Mouse (Mus musculus): ENCODE results near the gene Apoa4.

Gene Apoa4

DNA sequence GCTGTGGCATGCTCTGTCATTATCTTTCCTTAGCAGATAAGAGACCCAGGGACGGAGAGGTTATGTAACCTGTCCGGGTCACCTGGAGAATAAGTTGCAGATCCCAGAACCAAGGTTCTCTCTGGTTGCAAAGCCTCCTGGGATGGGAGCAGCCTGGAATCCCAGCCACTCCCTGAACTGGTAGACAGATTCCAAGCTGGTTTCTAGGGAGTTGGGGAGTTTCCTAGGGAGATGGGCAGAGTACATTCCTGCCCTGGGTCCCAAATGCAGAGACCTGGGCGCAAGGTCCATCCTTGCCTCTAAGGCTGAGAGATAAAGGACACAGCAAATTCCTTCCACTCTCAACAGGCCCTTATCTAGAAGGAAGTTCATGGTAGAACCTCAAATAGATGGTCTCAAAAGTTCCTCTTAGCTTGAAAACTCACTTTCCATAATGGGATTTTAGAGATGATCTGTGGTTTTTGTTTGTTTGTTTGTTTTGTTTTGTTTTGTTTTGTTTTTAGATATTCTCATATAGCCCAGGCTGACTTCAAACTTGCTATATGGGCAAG is 13.4 kb upstream of the Apoa4 start:
- no peak for DNase-seq (ENCODE audit: low spot score)

DNA sequence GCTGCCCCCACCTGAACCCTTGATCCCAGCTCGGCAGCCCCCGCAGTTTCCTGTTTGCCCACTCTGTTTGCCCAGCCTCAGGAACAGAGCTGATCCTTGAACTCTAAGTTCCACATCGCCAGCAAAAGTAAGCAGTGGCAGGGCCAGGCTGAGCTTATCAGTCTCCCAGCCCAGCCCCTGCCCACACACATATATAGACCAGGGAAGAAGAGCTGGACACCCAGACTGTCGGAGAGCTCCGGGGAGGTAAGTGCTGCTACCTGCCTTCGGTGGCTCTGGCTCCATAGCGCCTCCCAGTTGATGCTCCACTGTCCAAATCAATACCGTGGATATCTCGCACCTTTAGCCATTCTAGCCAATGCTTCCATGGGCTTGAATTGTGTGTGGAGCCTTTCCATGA is 12.0 kb upstream of the Apoa4 start, which contains the start of gene Apoa1:
Gene Apoa1, plus strand, starts transcription at position 90 of the 400 bp plus-strand sequence.
- no peak for DNase-seq (ENCODE audit: low spot score)

DNA sequence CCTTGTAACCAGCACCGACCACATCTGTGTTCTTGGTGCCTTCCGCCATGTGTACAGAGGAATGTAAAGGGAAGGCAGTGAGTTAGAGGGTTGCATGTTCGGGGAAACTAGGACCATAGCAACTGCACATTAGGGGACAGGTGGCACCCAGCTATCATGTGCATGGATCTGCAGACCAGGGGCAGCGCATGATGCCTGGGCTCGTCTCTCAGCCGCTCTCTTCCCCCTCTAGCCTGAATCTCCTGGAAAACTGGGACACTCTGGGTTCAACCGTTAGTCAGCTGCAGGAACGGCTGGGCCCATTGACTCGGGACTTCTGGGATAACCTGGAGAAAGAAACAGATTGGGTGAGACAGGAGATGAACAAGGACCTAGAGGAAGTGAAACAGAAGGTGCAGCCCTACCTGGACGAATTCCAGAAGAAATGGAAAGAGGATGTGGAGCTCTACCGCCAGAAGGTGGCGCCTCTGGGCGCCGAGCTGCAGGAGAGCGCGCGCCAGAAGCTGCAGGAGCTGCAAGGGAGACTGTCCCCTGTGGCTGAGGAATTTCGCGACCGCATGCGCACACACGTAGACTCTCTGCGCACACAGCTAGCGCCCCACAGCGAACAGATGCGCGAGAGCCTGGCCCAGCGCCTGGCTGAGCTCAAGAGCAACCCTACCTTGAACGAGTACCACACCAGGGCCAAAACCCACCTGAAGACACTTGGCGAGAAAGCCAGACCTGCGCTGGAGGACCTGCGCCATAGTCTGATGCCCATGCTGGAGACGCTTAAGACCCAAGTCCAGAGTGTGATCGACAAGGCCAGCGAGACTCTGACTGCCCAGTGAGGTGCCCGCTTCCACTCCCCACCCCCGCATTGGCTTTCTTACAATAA is 10.7 kb upstream of the Apoa4 start:
- peak; percentile 51 for DNase-seq (ENCODE audit: low spot score)

DNA sequence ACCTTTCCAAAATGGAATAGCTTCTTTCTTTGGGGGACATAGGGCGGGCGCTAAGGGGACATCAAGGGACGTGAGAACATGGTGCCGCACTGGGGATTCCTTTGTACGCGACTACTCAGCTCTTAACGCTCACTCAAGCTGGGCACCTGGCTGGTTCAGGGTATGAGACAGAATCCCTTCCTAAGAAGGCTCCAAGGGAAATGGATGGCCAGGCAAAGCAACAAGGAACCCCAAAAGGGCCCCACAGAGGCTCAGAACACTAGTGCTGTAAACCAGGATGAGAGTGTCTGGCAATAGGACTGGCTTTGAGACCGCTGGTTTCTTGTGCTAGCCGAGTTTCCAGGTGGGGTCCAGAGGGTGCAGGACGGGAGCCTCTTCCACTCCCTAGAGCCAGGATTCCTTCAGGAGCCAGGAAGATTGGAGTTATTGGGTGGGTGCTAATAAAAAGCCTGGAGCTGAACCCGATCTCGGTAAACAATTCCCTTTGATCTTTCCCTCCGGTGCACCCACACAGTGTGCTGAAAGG is 10.0 kb upstream of the Apoa4 start:
- no peak for DNase-seq (ENCODE audit: low spot score)

DNA sequence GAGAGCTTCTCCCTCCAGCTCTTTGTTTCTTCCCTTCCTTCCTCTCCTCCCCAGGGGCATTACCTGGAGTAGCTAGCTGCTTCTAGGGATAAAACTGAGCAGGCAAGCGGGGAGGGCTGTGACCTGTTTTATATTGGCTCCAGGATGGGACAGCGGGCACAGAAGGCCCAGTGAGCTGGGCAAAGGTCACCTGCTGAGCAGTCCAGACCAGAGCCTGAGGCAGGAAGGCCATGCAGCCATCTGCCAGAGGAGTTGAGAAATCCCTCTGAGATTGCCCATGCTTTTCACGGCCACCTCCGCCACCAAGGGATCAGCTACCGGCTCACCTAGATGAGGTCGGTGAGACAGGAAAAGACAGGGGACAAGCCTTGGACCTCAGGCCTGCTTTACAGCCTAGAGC is 5.3 kb upstream of the Apoa4 start:
- DNase-seq (ENCODE audit: low spot score) = no peak

DNA sequence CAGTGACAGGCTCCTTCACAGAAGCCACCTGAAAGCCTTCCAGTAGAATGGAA is 5.1 kb upstream of the Apoa4 start, which contains the start of gene Apoc3:
Gene Apoc3, minus strand, starts transcription at position 41 of the 53 bp plus-strand sequence.
- no peak for DNase-seq (ENCODE audit: low spot score)

DNA sequence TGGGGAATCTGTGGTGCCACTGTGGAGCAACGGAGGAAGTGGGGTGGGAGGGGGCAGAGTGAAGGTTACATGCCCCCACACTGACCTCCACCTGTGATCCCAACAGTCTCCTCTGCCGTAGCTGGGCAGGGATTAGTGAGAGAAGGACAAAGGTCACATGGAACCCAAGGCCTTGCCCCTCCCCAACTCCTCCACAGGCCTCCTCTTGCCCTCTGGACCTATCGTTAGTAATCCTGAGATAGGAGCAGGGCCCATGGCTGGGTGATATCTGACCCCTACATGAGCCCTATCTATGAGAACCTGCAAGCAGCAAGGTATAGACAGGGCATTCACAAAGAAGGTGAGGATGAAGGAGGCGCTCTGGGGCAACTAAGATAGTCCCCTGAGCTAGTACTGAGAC is 4.8 kb upstream of the Apoa4 start:
- no peak for DNase-seq (ENCODE audit: low spot score)

DNA sequence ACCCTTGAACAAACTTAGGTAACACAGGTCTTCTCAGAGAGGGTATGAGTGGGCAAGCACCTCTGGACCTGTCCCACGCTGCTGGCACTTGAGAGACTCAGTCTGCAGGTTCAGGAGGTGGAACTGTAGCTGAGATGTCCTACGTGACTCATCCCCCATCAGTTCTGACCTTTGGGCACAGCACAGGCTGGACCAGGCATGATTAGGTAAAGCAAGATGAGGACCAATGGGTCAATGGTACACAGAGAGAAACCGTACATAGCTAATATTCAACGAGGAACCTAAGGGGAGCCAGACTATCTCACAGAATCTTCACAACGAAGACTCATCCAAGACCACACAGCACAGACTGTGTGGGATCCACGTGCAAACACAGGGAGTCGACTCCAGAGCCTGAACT is 1.6 kb upstream of the Apoa4 start:
- no peak for DNase-seq (ENCODE audit: low spot score)

DNA sequence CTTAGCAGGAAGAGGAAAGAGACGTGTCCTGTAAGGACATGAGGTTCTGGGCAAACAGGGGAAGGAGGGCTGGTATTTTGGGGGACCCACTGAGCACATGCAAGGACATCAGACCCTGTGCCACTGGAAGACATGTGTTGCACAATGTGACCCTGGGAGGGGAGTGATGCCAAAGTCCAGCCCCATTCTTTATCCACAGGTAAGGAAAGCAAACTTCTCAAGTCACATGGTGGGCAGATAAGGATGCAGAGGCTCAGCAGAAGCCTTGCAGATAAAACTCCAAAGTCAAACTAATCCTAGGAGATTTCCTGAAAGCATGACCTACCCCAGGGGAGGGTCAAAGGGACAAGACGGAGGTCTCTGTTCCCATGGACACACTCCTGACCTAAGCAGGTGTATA is 1.3 kb downstream of the Apoa4 start:
- DNase-seq (ENCODE audit: low spot score) = no peak

DNA sequence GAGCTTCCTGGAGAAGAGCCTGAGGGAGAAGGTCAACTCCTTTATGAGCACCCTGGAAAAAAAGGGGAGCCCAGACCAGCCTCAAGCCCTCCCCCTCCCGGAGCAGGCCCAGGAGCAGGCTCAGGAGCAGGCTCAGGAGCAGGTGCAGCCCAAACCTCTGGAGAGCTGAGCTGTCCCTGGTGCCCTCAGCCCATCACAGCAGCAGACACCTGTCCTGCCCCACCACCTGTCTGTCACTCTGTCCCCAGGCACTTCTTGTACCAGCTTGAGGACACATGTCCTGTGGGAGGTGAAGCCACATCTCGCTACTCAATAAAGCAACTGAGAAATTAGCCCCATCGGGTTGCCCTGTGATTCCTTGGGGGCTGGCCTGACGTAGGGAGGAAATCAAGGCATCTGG is 2.6 kb downstream of the Apoa4 start:
- DNase-seq (ENCODE audit: low spot score) = no peak

DNA sequence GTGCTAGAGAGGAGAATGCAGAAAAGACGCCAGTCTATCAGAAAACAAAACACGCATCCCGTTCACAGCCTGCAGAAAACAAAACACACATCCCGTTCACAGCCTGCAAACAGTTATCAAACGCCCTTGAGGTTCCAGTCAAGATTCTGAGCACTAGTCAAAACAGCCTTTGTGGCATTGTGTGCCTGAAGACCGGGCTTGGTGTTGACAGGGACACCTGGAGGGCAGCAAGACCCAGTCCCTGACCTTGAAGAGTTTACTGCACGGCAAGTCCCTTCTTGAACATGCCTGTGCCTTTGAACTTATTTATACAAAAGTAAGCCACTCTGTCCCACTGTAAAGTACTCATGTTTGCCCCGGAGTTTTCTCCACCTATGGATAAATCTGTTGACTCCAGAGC is 3.1 kb downstream of the Apoa4 start:
- DNase-seq (ENCODE audit: low spot score) = no peak

DNA sequence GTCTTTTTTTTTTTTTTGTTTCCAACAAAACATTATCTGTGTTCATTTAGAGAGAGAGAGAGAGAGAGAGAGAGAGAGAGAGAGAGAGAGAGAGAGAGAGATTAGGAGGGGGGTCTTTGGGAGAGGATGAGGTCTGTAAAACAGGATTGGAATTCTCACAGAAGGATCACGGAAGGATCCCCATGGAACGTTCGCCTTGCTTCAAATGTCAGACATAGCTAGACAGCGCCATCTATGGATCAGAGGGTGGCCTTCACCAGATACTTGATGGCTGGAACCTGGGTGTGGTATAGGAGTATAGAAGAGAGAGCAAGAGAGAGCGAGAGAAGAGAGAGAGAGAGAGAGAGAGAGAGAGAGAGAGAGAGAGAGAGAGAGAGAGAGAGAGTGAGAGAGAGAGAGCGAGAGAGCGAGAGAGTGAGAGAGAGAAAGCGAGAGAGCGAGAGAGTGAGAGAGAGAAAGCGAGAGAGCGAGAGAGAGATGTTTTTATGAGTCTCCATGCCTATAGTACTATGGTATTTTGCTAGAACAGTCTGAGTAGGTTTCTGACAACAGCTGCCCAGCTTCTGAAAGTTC is 6.3 kb downstream of the Apoa4 start:
- DNase-seq (ENCODE audit: low spot score) = peak; percentile 16

DNA sequence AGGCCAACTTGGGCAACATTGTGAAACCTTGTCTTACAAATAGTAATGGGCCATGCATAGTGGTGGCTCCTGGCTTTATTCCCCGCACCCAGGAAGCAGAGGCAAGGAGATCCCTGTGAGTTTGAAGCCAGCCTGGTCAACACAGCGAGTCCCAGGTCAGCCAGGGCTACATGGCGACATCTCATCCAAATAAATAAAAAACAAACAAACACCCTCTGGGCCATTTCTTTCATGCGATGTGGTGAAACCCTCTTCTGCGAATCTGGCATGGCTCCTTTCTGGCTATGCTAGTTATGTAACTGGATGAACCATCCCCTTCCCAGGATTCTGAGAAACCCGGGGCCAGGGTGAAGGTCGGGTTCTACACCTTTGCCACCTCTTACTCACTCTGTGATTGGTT is 15.7 kb downstream of the Apoa4 start:
- no peak for DNase-seq (ENCODE audit: low spot score)

DNA sequence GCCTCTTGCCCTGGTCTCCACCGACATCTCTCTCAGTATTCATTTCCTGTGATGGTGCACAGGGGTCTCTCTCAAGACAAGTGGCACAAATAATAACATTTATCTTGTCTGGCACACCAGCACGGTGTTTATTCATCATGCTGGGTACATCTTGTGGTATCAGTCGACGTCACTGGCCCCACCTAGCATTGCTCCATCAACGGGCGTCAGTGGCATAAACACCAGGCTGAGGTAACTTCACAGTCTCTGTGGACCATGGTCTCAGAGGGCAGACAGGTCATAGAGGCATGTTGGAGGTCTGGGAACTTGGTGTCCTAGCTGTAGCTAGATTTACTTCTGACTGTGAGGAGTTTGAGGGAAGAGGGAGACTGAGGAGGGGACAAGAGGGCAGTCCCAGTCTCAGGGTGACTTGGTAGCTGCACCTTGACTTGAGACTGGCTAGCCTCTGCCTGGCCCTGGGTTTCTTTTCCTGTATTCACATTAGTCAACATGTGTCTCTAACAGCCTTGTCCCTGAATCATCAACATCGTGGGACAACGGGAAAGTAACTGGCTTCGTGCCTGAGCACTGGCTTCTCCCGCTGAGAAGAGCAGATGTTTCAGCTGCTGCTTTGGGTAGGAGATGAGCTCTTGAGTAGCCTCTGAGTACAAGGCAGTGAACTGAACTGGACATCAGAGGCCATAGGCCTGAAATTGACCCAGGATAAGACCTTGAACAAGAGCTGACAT is 16.3 kb downstream of the Apoa4 start:
- DNase-seq (ENCODE audit: low spot score) = no peak

DNA sequence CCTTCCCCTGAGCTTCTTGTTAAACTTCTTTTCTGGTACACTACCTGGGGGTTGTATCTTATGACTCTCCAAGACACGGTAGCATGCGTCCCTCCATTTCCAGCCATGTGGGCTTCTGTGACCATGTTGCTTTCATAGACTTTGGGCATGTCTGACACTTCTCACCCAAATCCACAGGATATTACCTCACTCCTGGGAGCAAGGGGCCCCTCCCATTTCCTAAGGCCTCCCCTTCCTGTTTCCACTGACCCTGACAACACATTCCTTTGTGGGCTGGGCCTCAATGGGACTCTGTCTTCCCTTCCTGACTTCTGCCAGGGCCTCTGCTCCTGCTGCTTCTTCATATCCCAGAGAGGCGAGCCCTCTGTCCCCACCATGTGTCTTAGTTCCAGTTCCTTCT is 17.1 kb downstream of the Apoa4 start:
- DNase-seq (ENCODE audit: low spot score) = no peak

DNA sequence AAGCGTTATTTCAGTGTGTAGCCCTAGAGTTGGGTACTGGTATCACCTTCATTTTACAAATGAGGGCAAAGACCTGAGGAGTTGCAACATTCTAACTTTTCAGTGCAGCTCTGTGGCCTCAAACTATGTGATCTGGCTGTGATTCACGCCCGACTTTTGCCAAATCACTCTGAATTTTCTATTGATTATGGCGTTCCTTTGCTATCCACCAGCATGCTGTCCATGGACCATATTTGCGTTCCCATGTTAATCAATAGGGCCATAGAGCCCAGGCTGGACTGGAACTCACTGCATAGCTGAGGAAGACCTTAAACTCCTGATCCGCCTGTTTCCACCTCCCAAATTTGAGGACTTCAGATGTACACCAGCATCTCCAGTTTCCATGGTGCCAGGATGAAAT is 18.6 kb downstream of the Apoa4 start:
- DNase-seq (ENCODE audit: low spot score) = no peak

DNA sequence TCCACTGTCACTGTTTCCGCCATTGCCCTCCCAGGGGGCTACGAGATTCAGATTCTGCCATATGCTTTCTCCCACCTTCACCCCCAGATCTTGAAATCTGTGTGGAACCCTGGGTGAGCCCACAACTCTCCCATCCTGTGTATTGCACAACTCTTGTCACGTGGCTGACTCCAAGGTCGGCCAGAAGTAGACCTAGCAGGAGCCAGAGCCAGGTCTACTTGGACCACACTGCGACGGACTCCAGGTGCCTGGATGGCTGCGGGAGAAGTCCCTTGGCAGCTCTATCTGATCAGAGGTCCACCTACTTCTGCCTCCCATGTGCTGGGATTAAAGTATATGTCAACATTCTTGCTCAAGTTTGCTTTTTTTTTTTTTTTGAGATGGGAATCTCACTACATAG is 20.6 kb downstream of the Apoa4 start:
- no peak for DNase-seq (ENCODE audit: low spot score)

DNA sequence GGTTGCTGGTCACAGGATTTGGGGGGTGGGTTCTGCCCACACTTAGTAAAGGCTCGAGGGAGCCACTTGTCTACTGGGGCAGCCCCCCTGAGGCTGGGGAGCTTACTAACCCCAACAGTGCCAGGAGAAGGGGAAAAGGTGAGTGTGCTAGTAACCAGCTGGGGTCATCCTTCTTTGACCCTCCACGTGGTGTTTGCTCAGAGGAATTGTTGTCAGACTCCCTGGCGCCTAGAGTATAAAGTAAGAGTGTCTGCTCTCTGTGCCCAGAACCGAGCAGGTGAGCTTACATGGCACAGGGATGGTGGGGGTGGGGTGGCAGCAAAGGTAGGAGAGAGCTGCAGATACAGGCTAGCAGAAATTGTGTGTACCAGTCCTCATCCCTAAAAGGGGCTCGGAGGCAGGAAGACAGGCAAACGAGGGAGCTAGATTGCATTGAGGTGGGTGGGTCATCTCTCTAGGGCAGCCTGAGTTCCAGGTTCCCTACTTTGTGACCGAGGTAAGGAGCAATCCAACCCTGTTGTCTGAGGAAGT is 27.9 kb downstream of the Apoa4 start, which contains the start of gene Apoa5:
Gene Apoa5, plus strand, starts transcription at position 291 of the 531 bp plus-strand sequence.
- DNase-seq (ENCODE audit: low spot score) = no peak

DNA sequence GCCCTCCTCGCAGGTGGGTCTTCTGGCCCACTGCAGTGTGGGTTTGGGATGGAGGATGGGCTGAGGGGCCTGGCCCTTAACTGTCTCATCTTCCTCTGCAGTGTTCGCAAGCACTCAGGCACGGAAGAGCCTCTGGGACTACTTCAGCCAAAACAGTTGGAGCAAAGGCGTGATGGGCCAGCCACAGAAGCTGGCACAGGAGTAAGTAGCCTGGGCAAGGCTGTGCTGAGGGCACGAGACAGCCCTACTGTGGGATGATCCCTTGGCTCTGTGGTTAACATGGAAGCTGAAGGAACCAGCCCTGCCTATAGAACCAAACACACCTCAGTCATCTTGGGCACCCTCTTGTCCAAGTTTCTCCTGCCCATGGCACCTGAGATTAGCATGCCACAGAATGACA is 28.6 kb downstream of the Apoa4 start:
- DNase-seq (ENCODE audit: low spot score) = no peak

DNA sequence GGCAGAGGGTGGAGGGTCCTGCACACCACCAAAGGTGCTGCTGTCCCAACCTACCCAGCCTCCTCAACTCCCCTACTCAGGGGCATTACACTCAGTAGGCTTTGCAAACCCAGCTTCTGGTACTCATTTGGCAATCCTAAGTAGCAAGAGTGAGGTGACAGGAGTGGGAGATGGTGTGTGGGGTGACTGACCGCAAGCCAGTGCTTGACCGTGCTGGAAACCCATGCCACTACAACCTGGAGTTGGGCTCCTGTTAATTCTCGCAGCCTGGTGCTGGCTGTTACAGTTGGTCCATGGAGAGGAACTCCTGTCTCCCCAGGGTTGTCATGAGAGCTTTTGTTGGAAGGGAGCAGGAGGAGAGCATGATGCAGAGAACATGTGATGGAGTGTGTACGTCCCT is 30.3 kb downstream of the Apoa4 start:
- no peak for DNase-seq (ENCODE audit: low spot score)

DNA sequence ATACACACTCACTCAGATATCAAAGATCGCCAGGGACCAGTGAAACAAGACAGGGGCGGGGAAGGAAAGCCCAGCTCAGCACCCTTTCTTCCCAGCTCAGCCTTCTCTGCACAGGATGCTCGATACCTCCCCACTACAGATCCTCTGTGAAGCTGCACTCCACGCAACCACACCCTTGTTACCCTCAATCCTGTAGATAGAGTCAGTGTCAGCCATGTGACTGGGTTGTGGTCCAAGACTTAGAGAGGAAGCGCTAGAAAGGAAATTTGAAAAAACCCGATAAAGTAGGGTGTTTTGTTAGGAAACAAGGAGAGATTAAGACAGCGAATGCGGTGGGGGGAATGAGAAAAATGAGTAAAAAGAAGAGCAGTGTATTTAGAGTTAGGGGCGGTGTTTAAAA is 31.6 kb downstream of the Apoa4 start:
- DNase-seq (ENCODE audit: low spot score) = peak; percentile 74

DNA sequence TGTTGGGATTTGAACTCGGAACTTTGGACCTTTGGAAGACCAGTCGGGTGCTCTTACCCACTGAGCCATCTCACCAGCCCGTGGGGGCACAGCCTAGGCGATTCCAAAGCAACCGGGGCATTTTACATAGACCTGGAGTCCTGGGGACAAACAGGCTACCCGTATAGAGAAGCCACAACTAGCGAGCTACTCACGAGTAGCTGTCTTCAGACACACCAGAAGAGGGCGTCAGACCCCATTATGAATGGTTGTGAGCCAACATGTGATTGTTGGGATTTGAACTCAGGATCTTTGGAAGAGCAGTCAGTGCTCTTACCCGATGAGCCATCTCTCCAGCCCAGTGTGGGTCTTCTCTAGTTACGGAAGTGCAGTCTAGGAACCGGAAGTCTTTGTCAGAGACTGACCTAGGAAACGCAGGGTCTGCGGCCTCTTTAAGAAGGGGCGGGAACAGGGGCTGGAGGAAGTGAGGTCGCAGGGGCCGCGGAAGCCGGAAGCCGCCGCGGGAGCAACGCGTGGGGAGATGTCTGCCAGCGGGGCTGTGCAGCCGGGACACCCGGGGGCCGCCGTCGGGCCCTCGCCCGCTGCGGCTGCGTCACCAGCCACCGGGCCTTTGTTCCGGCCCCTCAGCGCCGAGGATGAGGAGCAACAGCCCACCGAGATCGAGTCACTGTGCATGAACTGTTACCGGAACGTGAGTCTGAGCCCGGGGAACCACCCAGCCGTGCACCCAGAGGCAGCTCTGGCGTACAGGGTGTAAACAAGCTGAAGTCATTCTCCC is 32.4 kb downstream of the Apoa4 start, which contains the start of gene Zpr1:
Gene Zpr1, plus strand, starts transcription at position 388 of the 778 bp plus-strand sequence.
- peak; percentile 92 for DNase-seq (ENCODE audit: low spot score)
